17 mouse cellular contexts compared by ENCODE assay signal in genomic region chr16:10311989-10312388, GRCm38 (mm10). TPM values are rescaled to one million over a fixed set of nuclear protein-coding genes. Genes with fewer than 3 reads are reported as not detected.
DNase-seq lines count a peak whose midpoint lies in the region; ATAC-seq and TF ChIP-seq lines count a peak whose summit lies in the region.
"Had no signal": no experiment of that assay in that cellular context is flagged by ENCODE, and none has a peak within 500 bp of the region (broad histone marks: within the 10 kb centered on the region; RNA-seq: fewer than 3 reads in every experiment).

No protein-coding gene starts in this region.

- H3K4me1 ChIP-seq in heart, embryonic 12.5 days (replicated peaks): peaks cover 32% of the 10 kb centered on the region
- H3K4me1 ChIP-seq in heart, postnatal 0 days (ENCODE audit: control insufficient read depth, insufficient read depth): peaks cover 25% of the 10 kb centered on the region
- peaks cover 12% of the 10 kb centered on the region for H3K4me1 ChIP-seq in forebrain, embryonic 12.5 days

- H3K27ac ChIP-seq in heart, embryonic 12.5 days (ENCODE audit: poor library complexity, severe bottlenecking): peak overlapping the region; percentile 86; the same call in 1 of the 2 replicates
- peak overlapping the region; percentile 84 for H3K27ac ChIP-seq in heart, postnatal 0 days (ENCODE audit: low read depth)
- no peak overlapping the region for H3K27ac ChIP-seq in forebrain, embryonic 12.5 days
- H3K27ac ChIP-seq: forebrain, embryonic 15.5 days; macrophage; midbrain, embryonic 12.5 days had no signal

- no peaks in the 10 kb centered on the region for H3K9me3 ChIP-seq in heart, embryonic 12.5 days (replicated peaks)
- no peaks in the 10 kb centered on the region for H3K9me3 ChIP-seq in heart, postnatal 0 days (replicated peaks; ENCODE audit: control insufficient read depth, low read length)
- no peaks in the 10 kb centered on the region for H3K9me3 ChIP-seq in forebrain, embryonic 12.5 days
- H3K9me3 ChIP-seq: forebrain, embryonic 15.5 days; G1E; midbrain, embryonic 12.5 days had no signal

- H3K36me3 ChIP-seq in heart, embryonic 12.5 days: no peaks in the 10 kb centered on the region
- H3K36me3 ChIP-seq in heart, postnatal 0 days (replicated peaks; ENCODE audit: control insufficient read depth, insufficient read depth, low read length): 0 out of 2 replicates have a peak, but pooled peaks cover 4% of the 10 kb centered on the region
- H3K36me3 ChIP-seq in forebrain, embryonic 12.5 days (replicated peaks): no peaks in the 10 kb centered on the region
- H3K36me3 ChIP-seq: forebrain, embryonic 15.5 days; G1E; midbrain, embryonic 12.5 days had no signal

- no peak overlapping the region for H3K4me3 ChIP-seq in heart, embryonic 12.5 days
- no peak overlapping the region for H3K4me3 ChIP-seq in heart, postnatal 0 days (ENCODE audit: low read depth, low read length)
- no peak overlapping the region for H3K4me3 ChIP-seq in forebrain, embryonic 12.5 days (replicated peaks)
- H3K4me3 ChIP-seq: forebrain, embryonic 15.5 days; midbrain, embryonic 12.5 days had no signal

- WGBS in heart, embryonic 12.5 days: 52% methylated on average over 4 of the region's 4 CpGs
- 52% methylated on average over 4 of the region's 4 CpGs for WGBS in heart, postnatal 0 days
- 87% methylated on average over 4 of the region's 4 CpGs for WGBS in forebrain, embryonic 12.5 days

- no peak for ATAC-seq in heart, embryonic 12.5 days (ENCODE audit: insufficient number of reproducible peaks, low FRiP score)
- ATAC-seq in common myeloid progenitor, adult 5-6 weeks (replicated peaks; ENCODE audit: low read depth, poor library complexity, severe bottlenecking): peak; percentile 36; the same call in 1 of the 2 replicates
- ATAC-seq in heart, postnatal 0 days (ENCODE audit: insufficient read depth, low read depth): no peak
- ATAC-seq in activated CD4-positive, CD25-positive, alpha-beta regulatory T cell, adult 4 months: no peak
- no peak for ATAC-seq in forebrain, embryonic 12.5 days (ENCODE audit: low FRiP score)
- ATAC-seq: forebrain, embryonic 15.5 days; inflammation-experienced regulatory T-cells, adult 6 months had no signal

- TF ChIP-seq CTCF in heart, postnatal 0 days (IDR thresholded peaks at IDR 0.05; ENCODE audit: low read depth): no peak

- H3K9ac ChIP-seq in heart, embryonic 12.5 days: no peak overlapping the region
- H3K9ac ChIP-seq in heart, postnatal 0 days (replicated peaks; ENCODE audit: low read depth, low read length): no peak overlapping the region
- H3K9ac ChIP-seq in forebrain, embryonic 12.5 days: no peak overlapping the region
- H3K9ac ChIP-seq: forebrain, embryonic 15.5 days; midbrain, embryonic 12.5 days had no signal

- DNase-seq in heart, adult 18-20 months: no peak
- DNase-seq in heart, postnatal 0 days (ENCODE audit: low spot score): no peak
- DNase-seq in lung, postnatal 36 days: peak; percentile 60
- DNase-seq: adrenal gland, postnatal 10 days; cerebellum, adult 18-20 months; kidney, postnatal 10 days; right cerebral cortex, adult 18-20 months; spleen, adult 18-20 months had no signal

- 0 out of 2 replicates have a peak overlapping the region, but pooled peaks have one; percentile 39 for H3K4me2 ChIP-seq in heart, embryonic 12.5 days
- peak overlapping the region; percentile 89 for H3K4me2 ChIP-seq in heart, postnatal 0 days (ENCODE audit: low read depth, low read length)
- H3K4me2 ChIP-seq in forebrain, embryonic 12.5 days: no peak overlapping the region
- H3K4me2 ChIP-seq: forebrain, embryonic 15.5 days; midbrain, embryonic 12.5 days had no signal

- TF ChIP-seq EP300 in heart, postnatal 0 days (IDR thresholded peaks at IDR 0.05; ENCODE audit: low read depth): no peak

- peaks cover 7% of the 10 kb centered on the region; the same call in 1 of the 2 replicates for H3K27me3 ChIP-seq in heart, embryonic 12.5 days (replicated peaks)
- H3K27me3 ChIP-seq in heart, postnatal 0 days (ENCODE audit: control insufficient read depth, insufficient read depth, low read length): no peaks in the 10 kb centered on the region
- H3K27me3 ChIP-seq in forebrain, embryonic 12.5 days: peaks cover 28% of the 10 kb centered on the region

RNA-seq across cellular contexts. Expression of gene Emp2, which starts 1.8 kb away (rescaled TPM):
- polyA plus RNA-seq in heart, embryonic 12.5 days (2016; fragmentation: Nextera tagmentation; extraction: Ambion mirVana): 24.2 and 25.4 TPM in 2 replicates
- 10 to 100 TPM; 31.4 to 34.6 TPM for total RNA-seq in heart, adult 18-20 months (2021)
- total RNA-seq in common myeloid progenitor, adult 5-6 weeks (2017): not detected in 2 replicates
- 43.4 and 56.7 TPM in 2 replicates for total RNA-seq in heart, postnatal 0 days (2014; rRNA removed; ENCODE audit: low replicate concordance)
- polyA plus RNA-seq in heart, postnatal 0 days (2015; fragmentation: Nextera tagmentation; extraction: Ambion mirVana): 25.5 and 25.7 TPM in 2 replicates
- polyA plus RNA-seq in activated CD4-positive, CD25-positive, alpha-beta regulatory T cell, adult 4 months (2017; shearing (Covaris generic)): under 1 TPM in 1 of 2 experiments, not detected in 1; 0.08 TPM
- polyA plus RNA-seq in forebrain, embryonic 12.5 days (2016; fragmentation: Nextera tagmentation; extraction: Ambion mirVana): 2.6 and 3.6 TPM in 2 replicates
- polyA plus RNA-seq: G1E had no signal
